Mouse (Mus musculus): Measurements from ENCODE around the gene Ndrg2. TPM values are rescaled to one million over a fixed set of nuclear protein-coding genes. Genes with fewer than 3 reads are reported as not detected.
A peak's percentile ranks its signal among the peaks of the same experiment; 100 is the strongest.

Ndrg2 gene
- polyA plus RNA-seq (2014; fragmentation: Nextera tagmentation; extraction: Ambion mirVana), result 235 and 269 TPM in 2 replicates

DNA sequence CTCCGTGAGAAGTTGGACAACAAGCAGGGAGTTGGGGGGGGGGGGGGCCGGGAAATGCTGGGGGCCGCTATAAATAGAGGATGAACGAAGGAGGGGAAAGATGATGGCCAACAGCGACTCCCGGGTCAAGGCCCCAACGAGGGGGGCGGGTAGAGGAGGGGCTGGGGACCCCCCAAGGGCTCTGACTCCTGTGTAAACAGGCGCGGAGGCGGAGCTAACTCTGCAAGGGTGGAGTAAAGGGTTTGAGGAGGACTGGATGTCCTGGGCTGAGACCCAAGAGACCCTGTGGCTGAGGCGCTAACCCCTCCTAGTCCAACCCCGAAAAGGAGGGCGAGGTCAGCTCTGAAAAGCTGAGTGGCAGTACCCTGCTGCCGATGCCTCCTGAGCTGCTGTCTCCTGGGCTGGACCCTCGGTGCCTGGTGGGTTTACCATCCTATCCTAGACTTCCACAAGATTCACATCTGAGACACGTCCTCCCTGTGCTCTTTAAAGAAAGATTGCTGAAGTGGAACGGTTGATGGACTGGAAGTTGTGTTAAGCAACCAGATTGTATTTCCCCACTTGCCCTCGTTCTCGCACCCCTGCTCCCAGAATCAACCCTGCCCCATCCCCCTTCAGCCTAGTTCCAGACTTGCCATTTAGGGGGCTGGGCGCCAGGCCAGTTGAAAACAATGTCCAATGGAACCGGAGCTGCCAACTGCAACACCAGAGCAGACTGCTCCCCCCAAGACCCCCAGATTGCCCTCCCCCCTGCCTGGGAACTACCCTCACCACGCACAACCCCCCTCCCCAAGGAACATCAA is at the start of gene Ndrg2:
Gene Ndrg2, minus strand, starts transcription at position 199 of the 803 bp plus-strand sequence.
- H3K4me3 ChIP-seq (ENCODE audit: control insufficient read depth in 1 of 2, insufficient read depth in 1 of 2, low read depth in 1 of 2, low read length in 2 of 2), result peak within 1 kb of the TSS; percentile 63 to 82
- peaks cover 13 to 24% of the 10 kb centered on the region in 2 experiments for H3K4me1 ChIP-seq (ENCODE audit: control insufficient read depth in 2 of 2, insufficient read depth in 2 of 2, low read length in 2 of 2)
- peak within 1 kb of the TSS; percentile 96 to 97 for H3K27ac ChIP-seq (replicated peaks in 1 of 2; ENCODE audit: control insufficient read depth in 1 of 2, insufficient read depth in 1 of 2, low read depth in 2 of 2, low read length in 2 of 2)
- H3K9ac ChIP-seq (ENCODE audit: low read length), result peak within 1 kb of the TSS; percentile 91
- no peaks in the 10 kb centered on the region for H3K9me3 ChIP-seq (ENCODE audit: control insufficient read depth, low read length)
- 4% methylated on average over 21 of the region's 23 CpGs for WGBS
- no peaks in the 10 kb centered on the region; the same call in 1 of the 2 replicates for H3K27me3 ChIP-seq (ENCODE audit: control insufficient read depth, insufficient read depth, low read length)
- peak; percentile 64 for ATAC-seq (ENCODE audit: insufficient number of reproducible peaks, insufficient read depth, low FRiP score, low read depth)
- peak within 1 kb of the TSS; percentile 98 for H3K4me2 ChIP-seq (ENCODE audit: low read length)
- H3K36me3 ChIP-seq (ENCODE audit: control insufficient read depth, insufficient read depth, low read length), result peaks cover 22% of the 10 kb centered on the region

DNA sequence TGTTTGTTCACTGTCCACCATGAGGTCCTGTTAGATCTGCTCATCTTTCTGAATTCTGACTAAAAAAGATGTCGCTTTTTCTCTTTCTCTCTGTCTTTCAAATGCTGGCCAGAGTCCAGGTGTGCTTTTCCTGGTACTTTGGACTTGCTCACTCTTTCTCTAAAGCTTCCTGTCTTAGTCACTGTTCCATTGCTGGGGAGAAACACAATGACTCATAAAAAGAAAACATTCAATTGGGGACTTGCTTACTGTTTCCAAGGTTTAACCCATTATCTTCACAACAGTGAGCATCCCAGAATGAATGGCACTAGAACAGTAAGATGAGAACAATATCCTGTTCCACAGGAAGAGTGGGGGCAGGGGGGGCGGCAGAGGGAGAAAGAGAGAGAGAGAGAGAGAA is 46.4 kb upstream of the Ndrg2 start:
- H3K9me3 ChIP-seq (ENCODE audit: control insufficient read depth, low read length), result 0 out of 2 replicates have a peak, but pooled peaks cover 3% of the 10 kb centered on the region
- no peak overlapping the region for H3K27ac ChIP-seq (replicated peaks in 1 of 2; ENCODE audit: control insufficient read depth in 1 of 2, insufficient read depth in 1 of 2, low read depth in 2 of 2, low read length in 2 of 2)
- no peaks in the 10 kb centered on the region for H3K27me3 ChIP-seq (ENCODE audit: control insufficient read depth, insufficient read depth, low read length)
- H3K4me1 ChIP-seq (ENCODE audit: control insufficient read depth in 2 of 2, insufficient read depth in 2 of 2, low read length in 2 of 2), result peaks cover 3 to 5% of the 10 kb centered on the region in 2 experiments
- no peak overlapping the region for H3K9ac ChIP-seq (ENCODE audit: low read length)
- H3K4me3 ChIP-seq (ENCODE audit: control insufficient read depth in 1 of 2, insufficient read depth in 1 of 2, low read depth in 1 of 2, low read length in 2 of 2), result no peak overlapping the region
- H3K4me2 ChIP-seq (ENCODE audit: low read length), result no peak overlapping the region
- H3K36me3 ChIP-seq (ENCODE audit: control insufficient read depth, insufficient read depth, low read length), result no peaks in the 10 kb centered on the region
- ATAC-seq (ENCODE audit: insufficient number of reproducible peaks, insufficient read depth, low FRiP score, low read depth), result no peak
- 77% methylated on average over 2 of the region's 2 CpGs for WGBS

DNA sequence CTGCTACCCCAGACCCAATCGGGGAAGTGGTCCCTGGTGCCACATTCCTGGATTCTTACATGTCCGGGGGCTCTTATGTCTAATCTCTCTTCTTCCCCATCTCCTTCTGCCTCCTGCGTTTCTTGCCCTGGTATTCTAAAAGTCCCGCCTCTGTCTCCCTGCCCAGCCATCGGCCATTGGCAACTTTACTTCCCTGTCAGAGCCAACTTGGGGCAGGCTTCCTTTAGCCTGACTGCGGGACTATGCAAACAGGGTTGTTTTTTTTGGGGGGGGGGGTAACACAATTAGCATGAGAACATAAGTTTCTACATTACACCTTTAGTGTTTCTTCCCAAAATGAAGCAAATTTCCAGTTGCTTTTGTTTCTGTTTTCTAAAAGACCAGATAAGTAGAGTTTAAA is 29.4 kb upstream of the Ndrg2 start:
- Histone ChIP-seq H3K9ac (ENCODE audit: low read length) (no peak overlapping the region), H3K4me2 (ENCODE audit: low read length) (no peak overlapping the region), H3K27me3 (ENCODE audit: control insufficient read depth, insufficient read depth, low read length) (no peaks in the 10 kb centered on the region), H3K27ac (replicated peaks in 1 of 2; ENCODE audit: control insufficient read depth in 1 of 2, insufficient read depth in 1 of 2, low read depth in 2 of 2, low read length in 2 of 2) (no peak overlapping the region), H3K4me1 (ENCODE audit: control insufficient read depth in 2 of 2, insufficient read depth in 2 of 2, low read length in 2 of 2) (peaks cover 4 to 5% of the 10 kb centered on the region in 2 experiments; a peak in 1 of 4 replicates), H3K36me3 (ENCODE audit: control insufficient read depth, insufficient read depth, low read length) (no peaks in the 10 kb centered on the region), H3K9me3 (ENCODE audit: control insufficient read depth, low read length) (no peaks in the 10 kb centered on the region), H3K4me3 (ENCODE audit: control insufficient read depth in 1 of 2, insufficient read depth in 1 of 2, low read depth in 1 of 2, low read length in 2 of 2) (no peak overlapping the region)
- no peak for ATAC-seq (ENCODE audit: insufficient number of reproducible peaks, insufficient read depth, low FRiP score, low read depth)
- WGBS, result 71% methylated on average over 6 of the region's 6 CpGs

DNA sequence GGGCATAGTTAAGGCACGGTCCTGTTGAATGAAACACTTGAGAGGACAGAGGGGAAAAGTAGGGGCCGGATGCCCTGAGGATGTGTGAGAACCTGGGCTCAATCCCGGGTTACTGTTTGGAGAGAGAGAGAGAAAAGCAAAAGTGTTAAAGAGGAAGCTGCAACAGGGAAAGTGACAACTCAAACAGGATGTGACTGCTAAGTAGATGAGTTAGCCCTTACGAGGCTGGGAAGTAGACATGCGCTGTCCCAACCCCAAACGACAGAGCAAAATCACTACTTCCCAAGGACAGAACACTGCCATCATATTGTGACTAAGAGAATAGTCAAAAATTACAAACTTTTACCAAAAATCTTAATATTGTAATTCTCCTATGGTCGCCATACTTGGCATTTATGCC is 28.3 kb upstream of the Ndrg2 start:
- H3K36me3 ChIP-seq (ENCODE audit: control insufficient read depth, insufficient read depth, low read length), result no peaks in the 10 kb centered on the region
- whole genome bisulfite sequencing, result 51% methylated on average over 7 of the region's 7 CpGs
- no peak for ATAC-seq (ENCODE audit: insufficient number of reproducible peaks, insufficient read depth, low FRiP score, low read depth)

DNA sequence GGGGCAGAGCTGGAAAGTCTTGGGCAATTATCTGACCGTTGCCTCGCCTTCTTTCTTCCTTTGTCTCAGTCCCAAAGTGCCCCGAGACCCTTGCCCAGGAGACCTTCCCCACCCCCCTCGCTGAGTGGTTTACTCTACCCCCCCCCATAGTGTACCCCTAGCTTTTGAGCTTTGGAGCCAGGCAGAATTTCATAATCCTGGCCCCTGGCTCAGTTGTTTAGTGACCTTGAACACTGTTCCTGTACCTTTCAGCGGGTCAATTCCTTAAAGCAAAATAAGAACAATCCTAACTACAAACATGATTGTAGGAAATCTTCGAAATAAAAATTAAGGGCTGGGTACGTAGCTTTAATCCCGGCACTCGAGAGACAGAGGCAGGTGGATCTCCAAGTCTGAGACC is 27.6 kb upstream of the Ndrg2 start:
- H3K9me3 ChIP-seq (ENCODE audit: control insufficient read depth, low read length), result peaks cover 4% of the 10 kb centered on the region; the same call in 1 of the 2 replicates
- no peak overlapping the region for H3K9ac ChIP-seq (ENCODE audit: low read length)
- H3K4me2 ChIP-seq (ENCODE audit: low read length), result no peak overlapping the region
- H3K4me1 ChIP-seq (ENCODE audit: control insufficient read depth in 2 of 2, insufficient read depth in 2 of 2, low read length in 2 of 2), result peaks cover 4 to 5% of the 10 kb centered on the region in 2 experiments; a peak in 1 of 4 replicates
- H3K27ac ChIP-seq (replicated peaks in 1 of 2; ENCODE audit: control insufficient read depth in 1 of 2, insufficient read depth in 1 of 2, low read depth in 2 of 2, low read length in 2 of 2), result no peak overlapping the region
- H3K4me3 ChIP-seq (ENCODE audit: control insufficient read depth in 1 of 2, insufficient read depth in 1 of 2, low read depth in 1 of 2, low read length in 2 of 2), result no peak overlapping the region
- no peaks in the 10 kb centered on the region for H3K27me3 ChIP-seq (ENCODE audit: control insufficient read depth, insufficient read depth, low read length)
- no peak for ATAC-seq (ENCODE audit: insufficient number of reproducible peaks, insufficient read depth, low FRiP score, low read depth)
- H3K36me3 ChIP-seq (ENCODE audit: control insufficient read depth, insufficient read depth, low read length), result no peaks in the 10 kb centered on the region
- 64% methylated on average over 9 of the region's 9 CpGs for whole genome bisulfite sequencing

More for the DNA sequence above, 28.3 kb upstream of the Ndrg2 start:
- no peak overlapping the region for H3K4me2 ChIP-seq (ENCODE audit: low read length)
- no peak overlapping the region for H3K4me3 ChIP-seq (ENCODE audit: control insufficient read depth in 1 of 2, insufficient read depth in 1 of 2, low read depth in 1 of 2, low read length in 2 of 2)
- H3K4me1 ChIP-seq (ENCODE audit: control insufficient read depth in 2 of 2, insufficient read depth in 2 of 2, low read length in 2 of 2), result peaks cover 4 to 5% of the 10 kb centered on the region in 2 experiments; a peak in 1 of 4 replicates
- no peak overlapping the region for H3K27ac ChIP-seq (replicated peaks in 1 of 2; ENCODE audit: control insufficient read depth in 1 of 2, insufficient read depth in 1 of 2, low read depth in 2 of 2, low read length in 2 of 2)
- H3K9ac ChIP-seq (ENCODE audit: low read length), result no peak overlapping the region
- peaks cover 4% of the 10 kb centered on the region; the same call in 1 of the 2 replicates for H3K9me3 ChIP-seq (ENCODE audit: control insufficient read depth, low read length)
- H3K27me3 ChIP-seq (ENCODE audit: control insufficient read depth, insufficient read depth, low read length), result no peaks in the 10 kb centered on the region

DNA sequence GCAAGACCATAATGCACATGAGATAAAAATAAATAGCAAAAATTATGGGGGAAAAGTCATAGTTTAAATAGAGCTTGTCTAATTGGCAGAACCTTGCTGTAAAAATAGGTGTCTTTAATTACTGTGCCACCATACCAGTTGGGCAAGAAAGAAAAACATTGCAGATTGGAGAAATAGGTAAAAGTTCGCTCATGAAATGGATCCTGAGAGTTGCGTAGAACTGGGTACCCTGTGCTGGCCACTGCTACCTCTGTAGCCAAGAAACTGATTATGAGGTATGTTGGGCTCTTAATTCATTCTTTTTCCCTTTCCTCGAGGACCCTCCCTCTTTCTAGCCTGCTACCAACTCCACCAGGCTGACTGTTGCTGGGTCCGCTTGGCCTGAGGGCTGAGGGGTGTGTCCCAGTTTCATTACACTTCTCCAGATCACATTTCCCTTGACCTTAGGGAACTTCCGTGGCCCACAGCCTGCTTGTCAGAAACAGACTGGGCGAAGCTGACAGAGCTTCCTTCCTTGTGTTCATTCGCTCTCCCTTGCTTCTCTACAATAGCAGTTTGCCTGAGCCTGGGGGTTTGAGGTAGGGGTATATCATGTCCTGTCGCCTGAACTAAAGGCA is 27.1 kb upstream of the Ndrg2 start:
- H3K27ac ChIP-seq (replicated peaks in 1 of 2; ENCODE audit: control insufficient read depth in 1 of 2, insufficient read depth in 1 of 2, low read depth in 2 of 2, low read length in 2 of 2), result no peak overlapping the region
- WGBS, result 44% methylated on average over 8 of the region's 8 CpGs
- H3K4me2 ChIP-seq (ENCODE audit: low read length), result no peak overlapping the region
- peaks cover 4% of the 10 kb centered on the region; the same call in 1 of the 2 replicates for H3K9me3 ChIP-seq (ENCODE audit: control insufficient read depth, low read length)
- H3K9ac ChIP-seq (ENCODE audit: low read length), result no peak overlapping the region
- peaks cover 4 to 5% of the 10 kb centered on the region in 2 experiments; a peak in 1 of 4 replicates for H3K4me1 ChIP-seq (ENCODE audit: control insufficient read depth in 2 of 2, insufficient read depth in 2 of 2, low read length in 2 of 2)
- H3K4me3 ChIP-seq (ENCODE audit: control insufficient read depth in 1 of 2, insufficient read depth in 1 of 2, low read depth in 1 of 2, low read length in 2 of 2), result no peak overlapping the region
- H3K27me3 ChIP-seq (ENCODE audit: control insufficient read depth, insufficient read depth, low read length), result no peaks in the 10 kb centered on the region
- ATAC-seq (ENCODE audit: insufficient number of reproducible peaks, insufficient read depth, low FRiP score, low read depth), result peak; percentile 21; the same call in 1 of the 2 replicates
- H3K36me3 ChIP-seq (ENCODE audit: control insufficient read depth, insufficient read depth, low read length), result no peaks in the 10 kb centered on the region

DNA sequence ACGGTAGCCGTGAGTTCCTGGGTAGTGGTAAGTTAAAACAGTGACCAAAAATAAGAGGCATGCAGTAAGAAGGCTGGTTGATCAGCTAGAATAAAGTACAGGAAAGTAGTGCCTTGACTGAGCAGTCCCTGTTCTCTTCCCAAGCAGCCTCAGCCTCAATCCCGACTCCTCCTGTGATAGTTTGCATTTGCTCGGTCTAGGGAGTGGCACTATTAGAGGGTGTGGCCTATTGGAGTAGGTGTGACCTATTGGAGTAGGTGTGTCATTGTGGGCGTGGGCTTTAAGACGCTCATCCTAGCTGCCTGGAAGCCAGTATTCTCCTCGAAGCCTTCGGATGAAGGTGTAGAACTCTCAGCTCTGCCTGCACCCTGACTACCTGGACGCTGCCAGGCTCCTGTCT is 25.0 kb upstream of the Ndrg2 start:
- no peak overlapping the region for H3K4me2 ChIP-seq (ENCODE audit: low read length)
- H3K36me3 ChIP-seq (ENCODE audit: control insufficient read depth, insufficient read depth, low read length), result no peaks in the 10 kb centered on the region
- WGBS, result 81% methylated on average over 9 of the region's 9 CpGs

More for the DNA sequence above, 25.0 kb upstream of the Ndrg2 start:
- ATAC-seq (ENCODE audit: insufficient number of reproducible peaks, insufficient read depth, low FRiP score, low read depth), result no peak
- Histone ChIP-seq H3K9ac (ENCODE audit: low read length) (no peak overlapping the region), H3K4me1 (ENCODE audit: control insufficient read depth in 2 of 2, insufficient read depth in 2 of 2, low read length in 2 of 2) (peaks cover 4 to 5% of the 10 kb centered on the region in 2 experiments; a peak in 1 of 4 replicates), H3K27me3 (ENCODE audit: control insufficient read depth, insufficient read depth, low read length) (no peaks in the 10 kb centered on the region), H3K9me3 (ENCODE audit: control insufficient read depth, low read length) (peaks cover 4% of the 10 kb centered on the region; the same call in 1 of the 2 replicates), H3K27ac (replicated peaks in 1 of 2; ENCODE audit: control insufficient read depth in 1 of 2, insufficient read depth in 1 of 2, low read depth in 2 of 2, low read length in 2 of 2) (no peak overlapping the region), H3K4me3 (ENCODE audit: control insufficient read depth in 1 of 2, insufficient read depth in 1 of 2, low read depth in 1 of 2, low read length in 2 of 2) (no peak overlapping the region)

Measured in heart, embryonic 14.5 days (tissue).